25 mouse cellular contexts compared by ENCODE assay signal in genomic region chr13:92702035-92702434, GRCm38 (mm10).
A peak's percentile ranks its signal among the peaks of the same experiment; 100 is the strongest.
DNase-seq lines count a peak whose midpoint lies in the region; ATAC-seq and TF ChIP-seq lines count a peak whose summit lies in the region.
"Had no signal": no experiment of that assay in that cellular context is flagged by ENCODE, and none has a peak within 500 bp of the region (broad histone marks: within the 10 kb centered on the region; RNA-seq: fewer than 3 reads in every experiment).

No protein-coding gene starts in this region.

- DNase-seq in intestine, embryonic 14.5 days (ENCODE audit: low spot score) = peak; percentile 47
- DNase-seq in lung, embryonic 14.5 days = peak; percentile 33
- DNase-seq in lung, postnatal 4 days = no peak
- DNase-seq in neural tube, embryonic 10.5 days (ENCODE audit: extremely low spot score, low spot score) = peak; percentile 10
- DNase-seq: adrenal gland, adult 2 months; adrenal gland, postnatal 14 days; cerebellum, adult 11 months; cerebellum, adult 2 months; cerebellum, adult 9-11 months; cerebellum, postnatal 25 days; forebrain, postnatal 0 days; gastrocnemius, adult 2 months; gastrocnemius, postnatal 14 days; heart, adult 18-20 months; heart, postnatal 14 days had no signal

- no peak overlapping the region for H3K9ac ChIP-seq in intestine, embryonic 14.5 days (ENCODE audit: low read length)
- no peak overlapping the region for H3K9ac ChIP-seq in intestine, embryonic 15.5 days
- H3K9ac ChIP-seq in lung, embryonic 14.5 days = no peak overlapping the region
- H3K9ac ChIP-seq in neural tube, embryonic 15.5 days (replicated peaks) = no peak overlapping the region
- H3K9ac ChIP-seq: embryonic facial prominence, embryonic 12.5 days; embryonic facial prominence, embryonic 15.5 days; forebrain, postnatal 0 days; heart, embryonic 13.5 days; hindbrain, embryonic 14.5 days had no signal

- no peak for ATAC-seq in intestine, embryonic 14.5 days (replicated peaks; ENCODE audit: low FRiP score, low TSS enrichment, low read depth)
- ATAC-seq in intestine, embryonic 15.5 days = no peak
- no peak for ATAC-seq in lung, embryonic 14.5 days (ENCODE audit: insufficient read depth)
- no peak for ATAC-seq in neural tube, embryonic 15.5 days (ENCODE audit: low FRiP score)
- no peak for ATAC-seq in granulocyte monocyte progenitor cell, adult 5-6 weeks (replicated peaks; ENCODE audit: poor library complexity, severe bottlenecking)
- ATAC-seq: CD4-positive, CD25-positive, alpha-beta regulatory T cell, adult 4 months; forebrain, embryonic 14.5 days; forebrain, postnatal 0 days; hindbrain, postnatal 0 days had no signal

- no peaks in the 10 kb centered on the region for H3K27me3 ChIP-seq in intestine, embryonic 14.5 days (replicated peaks; ENCODE audit: control insufficient read depth, insufficient read depth, low read length)
- no peaks in the 10 kb centered on the region for H3K27me3 ChIP-seq in intestine, embryonic 15.5 days (replicated peaks)
- H3K27me3 ChIP-seq in lung, embryonic 14.5 days (ENCODE audit: insufficient read depth, low read length) = no peaks in the 10 kb centered on the region
- H3K27me3 ChIP-seq in neural tube, embryonic 15.5 days (replicated peaks) = no peaks in the 10 kb centered on the region
- H3K27me3 ChIP-seq: embryonic facial prominence, embryonic 12.5 days; embryonic facial prominence, embryonic 15.5 days; heart, embryonic 13.5 days had no signal

- H3K4me3 ChIP-seq in intestine, embryonic 14.5 days (ENCODE audit: low read depth, low read length) = no peak overlapping the region
- no peak overlapping the region for H3K4me3 ChIP-seq in intestine, embryonic 15.5 days (replicated peaks)
- no peak overlapping the region for H3K4me3 ChIP-seq in lung, embryonic 14.5 days (ENCODE audit: low read depth, low read length)
- no peak overlapping the region for H3K4me3 ChIP-seq in neural tube, embryonic 15.5 days (replicated peaks)
- H3K4me3 ChIP-seq: embryonic facial prominence, embryonic 12.5 days; embryonic facial prominence, embryonic 15.5 days; gastrocnemius, adult 2 months; heart, embryonic 13.5 days had no signal

- H3K9me3 ChIP-seq in intestine, embryonic 14.5 days (ENCODE audit: control insufficient read depth, low read length) = no peaks in the 10 kb centered on the region
- H3K9me3 ChIP-seq in intestine, embryonic 15.5 days = no peaks in the 10 kb centered on the region
- H3K9me3 ChIP-seq in lung, embryonic 14.5 days (ENCODE audit: low read depth, low read length) = no peaks in the 10 kb centered on the region
- H3K9me3 ChIP-seq in neural tube, embryonic 15.5 days (replicated peaks) = no peaks in the 10 kb centered on the region
- H3K9me3 ChIP-seq: embryonic facial prominence, embryonic 12.5 days; embryonic facial prominence, embryonic 15.5 days; heart, embryonic 13.5 days had no signal

- H3K4me1 ChIP-seq in intestine, embryonic 14.5 days (replicated peaks; ENCODE audit: control insufficient read depth, insufficient read depth, low read length) = peaks cover 7% of the 10 kb centered on the region; the same call in 1 of the 2 replicates
- no peaks in the 10 kb centered on the region; the same call in 1 of the 2 replicates for H3K4me1 ChIP-seq in intestine, embryonic 15.5 days (replicated peaks)
- H3K4me1 ChIP-seq in lung, embryonic 14.5 days (ENCODE audit: insufficient read depth) = no peaks in the 10 kb centered on the region; the same call in 1 of the 2 replicates
- H3K4me1 ChIP-seq in neural tube, embryonic 15.5 days = peaks cover 19% of the 10 kb centered on the region; the same call in 1 of the 2 replicates
- H3K4me1 ChIP-seq: embryonic facial prominence, embryonic 15.5 days; heart, embryonic 13.5 days had no signal

- peaks cover 11% of the 10 kb centered on the region for H3K36me3 ChIP-seq in intestine, embryonic 14.5 days (ENCODE audit: control insufficient read depth, insufficient read depth, low read length)
- no peaks in the 10 kb centered on the region; the same call in 1 of the 2 replicates for H3K36me3 ChIP-seq in intestine, embryonic 15.5 days
- peaks cover 8% of the 10 kb centered on the region; the same call in 1 of the 2 replicates for H3K36me3 ChIP-seq in lung, embryonic 14.5 days (ENCODE audit: insufficient read depth)
- H3K36me3 ChIP-seq in neural tube, embryonic 15.5 days = peaks cover 11% of the 10 kb centered on the region
- H3K36me3 ChIP-seq: embryonic facial prominence, embryonic 12.5 days had no signal

- no peak overlapping the region for H3K27ac ChIP-seq in intestine, embryonic 14.5 days (ENCODE audit: low read depth)
- no peak overlapping the region for H3K27ac ChIP-seq in intestine, embryonic 15.5 days
- no peak overlapping the region for H3K27ac ChIP-seq in lung, embryonic 14.5 days (ENCODE audit: low read depth)
- H3K27ac ChIP-seq in neural tube, embryonic 15.5 days (replicated peaks) = no peak overlapping the region
- H3K27ac ChIP-seq: embryonic facial prominence, embryonic 12.5 days; embryonic facial prominence, embryonic 15.5 days; gastrocnemius, adult 2 months; heart, embryonic 13.5 days; hindbrain, embryonic 14.5 days; hindbrain, postnatal 0 days had no signal

- WGBS in intestine, embryonic 14.5 days = 64% methylated on average over 5 of the region's 5 CpGs
- WGBS in intestine, embryonic 15.5 days = 60% methylated on average over 5 of the region's 5 CpGs
- WGBS in lung, embryonic 14.5 days = 58% methylated on average over 5 of the region's 5 CpGs
- 90% methylated on average over 5 of the region's 5 CpGs for WGBS in neural tube, embryonic 15.5 days

- H3K4me2 ChIP-seq in intestine, embryonic 14.5 days (ENCODE audit: low read length) = no peak overlapping the region
- H3K4me2 ChIP-seq in intestine, embryonic 15.5 days (replicated peaks) = no peak overlapping the region
- no peak overlapping the region for H3K4me2 ChIP-seq in lung, embryonic 14.5 days
- H3K4me2 ChIP-seq in neural tube, embryonic 15.5 days = no peak overlapping the region
- H3K4me2 ChIP-seq: embryonic facial prominence, embryonic 12.5 days; embryonic facial prominence, embryonic 15.5 days; heart, embryonic 13.5 days; hindbrain, embryonic 14.5 days had no signal

- TF ChIP-seq CTCF in lung, embryonic 14.5 days (IDR thresholded peaks at IDR 0.05; ENCODE audit: low read depth) = no peak

Comparison
In these comparisons a context has a peak if more than half of its experiments do, and no peak if none do; other contexts are left out.
1. DNase-seq: peak in intestine, embryonic 14.5 days (single experiment), lung, embryonic 14.5 days (single experiment) and neural tube, embryonic 10.5 days (single experiment); none in lung, postnatal 4 days (0 of 2).